Mouse (Mus musculus): Measurements from ENCODE around the gene Negr1.

Negr1 gene

GRCm38 (mm10) chr3:156796061-156796691 is 234.6 kb downstream of the Negr1 start:
- no peak for DNase-seq (ENCODE audit: low spot score)

GRCm38 (mm10) chr3:156799228-156799627 is 237.6 kb downstream of the Negr1 start:
- DNase-seq (ENCODE audit: low spot score): no peak

GRCm38 (mm10) chr3:156809836-156810235 is 248.2 kb downstream of the Negr1 start:
- no peak for DNase-seq (ENCODE audit: low spot score)

- DNase-seq (ENCODE audit: low spot score): no peak
Observed at GRCm38 (mm10) chr3:156816938-156817337, 255.3 kb downstream of the Negr1 start.

DNA sequence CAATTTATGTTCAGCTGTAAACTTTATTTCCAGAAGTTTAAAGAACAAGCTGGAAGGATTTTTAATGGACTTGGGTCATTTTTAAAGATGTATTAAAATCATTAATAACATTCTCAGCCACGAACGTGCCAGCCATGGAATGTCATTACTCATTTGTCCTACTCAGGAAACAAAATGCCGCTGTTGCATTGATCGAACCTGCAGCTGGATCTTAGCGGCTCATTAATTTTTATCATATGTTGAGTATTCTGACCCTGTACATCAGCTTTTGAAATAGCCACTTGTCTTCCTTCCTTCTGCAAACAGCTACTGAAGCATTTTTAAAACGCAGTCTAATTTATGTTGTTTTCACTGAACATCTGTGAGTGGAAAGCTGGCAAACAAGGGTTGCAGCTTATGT is 255.9 kb downstream of the Negr1 start:
- no peak for DNase-seq (ENCODE audit: low spot score)

DNA sequence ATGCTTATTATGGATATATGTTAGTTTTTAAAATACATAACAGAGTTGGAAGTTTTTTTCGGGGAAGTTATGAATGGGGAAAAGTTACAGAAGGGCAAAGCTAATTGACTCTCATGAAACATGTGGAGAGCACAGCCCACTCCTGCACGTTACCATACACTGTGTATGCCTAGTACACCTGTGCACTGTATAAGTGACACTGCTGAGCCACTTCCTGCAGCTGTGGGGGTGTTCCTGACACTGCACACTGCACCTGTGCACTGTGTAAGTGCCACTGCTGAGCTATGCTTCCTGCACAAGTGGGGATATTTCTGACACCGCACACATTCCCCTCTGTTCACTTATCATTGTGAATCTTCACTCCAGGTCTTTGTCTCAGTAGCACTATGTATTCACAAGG is 261.4 kb downstream of the Negr1 start:
- no peak for DNase-seq (ENCODE audit: low spot score)

- no peak for DNase-seq (ENCODE audit: low spot score)
Observed at GRCm38 (mm10) chr3:156833920-156834319, 272.3 kb downstream of the Negr1 start.

DNA sequence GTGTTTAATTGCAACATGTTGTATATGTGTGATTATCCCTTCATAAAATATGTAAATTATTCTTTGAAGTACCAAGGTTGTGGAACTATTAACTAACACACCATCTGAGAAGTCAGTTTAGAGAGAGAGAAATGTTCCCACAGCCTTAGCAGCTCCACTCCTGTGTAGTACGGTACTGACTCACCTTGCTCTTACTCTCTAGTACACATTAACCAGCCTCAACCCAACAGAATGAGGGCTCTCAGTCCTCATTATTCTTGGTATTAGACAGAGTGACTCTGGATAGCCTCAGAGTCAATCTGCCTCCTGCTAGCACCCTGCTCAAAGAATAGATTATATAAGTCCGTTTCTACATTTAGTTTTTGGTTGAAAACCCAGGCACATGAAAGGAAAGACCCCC is 277.0 kb downstream of the Negr1 start:
- no peak for DNase-seq (ENCODE audit: low spot score)

GRCm38 (mm10) chr3:156848385-156848784 is 286.8 kb downstream of the Negr1 start:
- DNase-seq (ENCODE audit: low spot score): no peak

GRCm38 (mm10) chr3:156851921-156852320 is 290.3 kb downstream of the Negr1 start:
- no peak for DNase-seq (ENCODE audit: low spot score)

DNA sequence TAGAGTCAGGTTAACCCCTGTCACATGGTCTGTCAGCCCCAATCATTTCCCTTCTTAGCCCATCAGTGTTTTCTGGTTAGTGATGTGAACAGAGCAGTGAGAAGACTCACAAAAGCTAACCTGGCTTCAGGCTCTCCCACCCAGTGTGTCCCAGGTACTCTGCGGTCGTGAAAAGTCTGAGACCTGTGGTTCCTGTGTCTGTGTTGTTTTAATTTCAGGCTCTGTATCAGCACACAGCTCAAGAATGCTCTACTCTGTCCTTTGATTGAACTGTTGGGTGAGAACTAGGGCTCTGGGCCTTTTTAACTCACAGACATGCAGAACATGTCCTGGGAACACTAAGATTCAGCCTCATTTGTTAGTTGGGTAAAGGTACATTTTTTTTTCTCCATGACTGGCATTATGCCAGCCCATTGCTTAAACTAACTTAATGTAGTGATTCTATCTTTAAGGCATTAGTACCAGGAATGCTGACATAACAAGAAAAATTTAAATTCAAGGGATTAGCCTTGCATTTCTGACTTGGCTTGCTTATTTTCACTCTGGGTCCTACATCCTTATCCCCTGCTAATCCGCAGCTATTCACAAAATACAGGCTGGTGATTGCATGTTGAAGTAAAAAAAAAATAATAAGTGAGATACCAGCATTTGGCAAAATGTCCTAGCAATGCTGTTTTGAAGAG is 308.8 kb downstream of the Negr1 start:
- no peak for DNase-seq (ENCODE audit: low spot score)

DNA sequence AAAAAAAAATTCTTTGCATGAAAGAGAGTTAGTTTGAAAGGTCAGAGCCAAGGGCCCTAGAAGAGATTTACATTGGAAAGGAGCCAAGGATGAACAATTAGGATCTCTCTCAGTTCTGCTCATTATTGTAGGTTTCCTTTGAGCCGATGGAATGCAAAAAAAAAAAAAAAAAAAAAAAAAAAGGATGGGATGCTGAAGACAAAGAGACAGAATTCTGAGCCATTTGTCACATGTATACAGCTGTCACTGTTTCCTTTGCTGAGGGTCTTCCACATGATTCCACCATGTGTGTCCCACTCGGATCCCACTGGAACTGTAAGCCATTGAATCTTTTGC is 309.3 kb downstream of the Negr1 start:
- no peak for DNase-seq (ENCODE audit: low spot score)

GRCm38 (mm10) chr3:156871641-156872196 is 310.1 kb downstream of the Negr1 start:
- DNase-seq (ENCODE audit: low spot score): no peak

DNA sequence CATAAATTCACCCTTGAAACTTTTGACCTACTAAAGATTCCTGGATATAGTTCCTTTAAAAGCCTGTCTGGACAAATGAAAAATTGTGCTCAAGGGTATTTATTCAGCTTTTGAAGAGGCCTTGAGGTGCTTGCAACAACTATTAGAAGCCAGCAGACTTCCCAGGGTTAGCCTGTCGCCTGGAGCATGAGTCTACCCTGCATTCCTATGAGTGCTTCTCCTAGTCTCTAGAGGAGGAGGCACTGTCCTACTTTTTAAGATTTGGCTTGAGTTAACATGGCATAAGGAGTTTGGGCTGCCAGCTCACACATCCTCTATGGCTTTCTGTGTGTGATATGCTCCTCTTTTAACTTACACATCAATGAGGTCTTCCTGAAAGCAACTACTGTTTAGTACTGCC is 315.0 kb downstream of the Negr1 start:
- DNase-seq (ENCODE audit: low spot score): no peak

- DNase-seq (ENCODE audit: low spot score): no peak
Observed at GRCm38 (mm10) chr3:156882129-156882528, 320.5 kb downstream of the Negr1 start.

DNA sequence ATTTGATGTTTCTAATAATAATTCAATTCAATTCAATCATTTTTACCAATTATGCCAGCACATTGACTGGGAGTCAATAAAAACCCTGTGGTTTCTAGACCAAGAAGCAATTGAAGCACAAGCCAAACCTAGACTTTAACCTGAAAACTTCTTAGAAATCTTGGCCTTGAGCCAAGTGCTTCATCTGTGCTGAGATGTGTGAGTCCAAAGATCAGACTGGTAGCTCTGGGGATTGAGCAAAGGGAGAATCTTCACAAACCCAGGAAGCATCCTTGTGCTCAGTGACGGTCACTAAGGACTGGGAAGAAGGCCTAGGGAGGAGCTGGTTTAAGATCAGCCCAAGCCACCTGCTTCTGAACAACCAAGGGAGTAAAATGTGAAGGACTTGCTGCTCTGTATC is 322.3 kb downstream of the Negr1 start:
- DNase-seq (ENCODE audit: low spot score): no peak

GRCm38 (mm10) chr3:156885689-156886088 is 324.1 kb downstream of the Negr1 start:
- no peak for DNase-seq (ENCODE audit: low spot score)

DNA sequence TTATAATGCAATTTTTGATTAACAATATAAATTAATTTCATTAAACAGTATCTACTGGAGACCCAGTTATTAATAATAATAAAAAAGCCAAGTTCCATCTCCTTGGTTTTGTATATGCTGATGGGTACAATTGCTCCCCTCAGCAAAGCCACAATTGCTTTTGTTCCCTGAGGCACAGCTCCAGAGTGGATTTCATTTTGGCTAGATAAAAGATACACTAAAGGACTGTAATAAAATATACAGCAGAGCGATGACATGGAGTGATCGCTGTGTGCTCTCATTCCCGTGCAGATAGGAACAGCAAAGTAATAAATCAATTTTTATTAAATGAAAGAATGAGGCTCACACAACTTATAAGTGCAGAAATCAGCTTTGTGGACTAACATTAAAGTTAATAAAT is 325.3 kb downstream of the Negr1 start:
- DNase-seq (ENCODE audit: low spot score): no peak

GRCm38 (mm10) chr3:156890986-156891385 is 329.4 kb downstream of the Negr1 start:
- DNase-seq (ENCODE audit: low spot score): no peak

DNA sequence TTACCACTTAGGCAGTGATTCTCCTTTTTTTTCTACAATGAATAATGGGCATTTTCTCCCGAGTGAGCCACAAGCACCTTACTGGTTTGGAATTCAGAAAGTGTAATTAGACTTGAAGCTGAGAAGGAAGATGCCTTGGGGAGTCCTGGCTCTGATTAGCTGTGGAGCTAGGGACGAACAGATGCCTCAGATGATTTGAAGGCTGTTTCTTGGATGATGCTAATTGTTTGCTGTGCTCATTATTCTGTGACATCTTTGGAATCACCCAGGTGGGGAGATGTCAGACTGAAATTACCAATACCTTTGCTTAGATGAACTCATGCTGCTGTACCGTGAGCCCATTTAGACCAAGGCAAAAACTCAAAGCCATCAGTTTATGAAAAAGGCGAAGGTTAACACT is 333.7 kb downstream of the Negr1 start:
- DNase-seq (ENCODE audit: low spot score): no peak

- DNase-seq (ENCODE audit: low spot score): no peak
Observed at GRCm38 (mm10) chr3:156896106-156896505, 334.5 kb downstream of the Negr1 start.

DNA sequence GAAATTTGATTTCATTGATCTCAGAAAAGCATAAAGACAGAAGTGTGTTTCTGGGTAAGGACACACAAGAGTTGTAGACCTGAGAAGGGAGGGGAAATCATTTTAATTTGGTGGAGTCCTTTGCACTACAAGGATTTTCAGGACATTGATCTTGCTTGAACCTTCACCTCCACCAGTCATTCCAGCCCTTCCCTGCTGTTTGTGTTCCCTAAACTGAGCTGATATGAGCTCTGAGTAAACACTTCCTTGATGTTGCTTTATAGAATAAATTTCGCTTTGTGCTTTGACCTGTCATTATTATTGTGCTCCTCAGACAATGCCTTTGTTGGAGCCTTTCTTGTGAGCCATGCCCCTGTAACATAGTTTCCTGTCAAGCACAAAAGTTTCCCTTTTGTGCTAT is 335.0 kb downstream of the Negr1 start:
- DNase-seq (ENCODE audit: low spot score): no peak

DNA sequence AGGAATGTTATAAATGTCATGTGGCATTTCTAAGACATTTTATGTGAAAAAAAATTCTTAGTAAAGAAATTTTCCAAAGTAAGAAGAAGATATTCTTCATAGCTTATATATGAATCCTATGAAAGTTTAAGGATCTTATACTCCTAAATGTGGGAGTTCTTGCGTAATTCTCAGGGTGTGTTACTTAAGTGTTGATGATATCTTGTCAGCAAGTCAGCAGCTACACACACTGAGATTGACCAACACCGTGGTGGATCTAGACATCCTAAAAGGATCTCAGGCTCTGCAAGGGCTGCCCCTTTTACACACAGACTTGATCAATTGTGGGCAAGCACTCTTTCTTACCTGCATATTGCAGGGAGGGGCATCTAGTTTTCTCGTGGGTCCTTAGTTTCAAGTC is 339.5 kb downstream of the Negr1 start:
- DNase-seq (ENCODE audit: low spot score): no peak
